Mouse (Mus musculus) cerebellum, postnatal 36 days (tissue): ENCODE data around the gene Gcc1.

Source experiments
- DNase-seq, 2 experiments: peaks; one replicate each; pipeline ENCODE4 v3.0.0; 2021 to 2022; ENCODE audit warnings: mixed read lengths in 2 of 2

Gcc1 gene

GRCm38 (mm10) chr6:28421469-28422000 lies 6.7 kb downstream of the Gcc1 start:
- DNase-seq = peak; percentile 88 to 92

DNA sequence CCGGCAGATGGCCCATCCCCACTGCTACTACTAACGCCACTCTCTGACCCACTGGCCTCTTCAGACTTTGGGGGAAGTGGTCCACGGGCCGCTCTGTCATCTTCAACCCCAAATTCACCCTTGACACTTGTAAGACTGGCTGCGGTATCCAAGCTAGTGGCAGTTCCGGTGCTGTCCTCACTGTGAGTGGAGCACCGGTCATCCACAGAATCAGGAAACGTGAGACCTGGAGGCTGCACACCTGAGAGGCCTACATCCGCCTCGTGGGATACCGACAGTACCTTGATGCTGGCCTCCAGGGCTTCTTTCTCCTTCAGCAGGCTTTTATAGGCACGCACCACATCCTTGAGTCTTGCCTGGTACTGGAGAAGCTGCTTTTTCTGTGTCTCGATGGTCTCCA lies 7.3 kb downstream of the Gcc1 start:
- DNase-seq = peak in 1 of 2 experiments; percentile 15

DNA sequence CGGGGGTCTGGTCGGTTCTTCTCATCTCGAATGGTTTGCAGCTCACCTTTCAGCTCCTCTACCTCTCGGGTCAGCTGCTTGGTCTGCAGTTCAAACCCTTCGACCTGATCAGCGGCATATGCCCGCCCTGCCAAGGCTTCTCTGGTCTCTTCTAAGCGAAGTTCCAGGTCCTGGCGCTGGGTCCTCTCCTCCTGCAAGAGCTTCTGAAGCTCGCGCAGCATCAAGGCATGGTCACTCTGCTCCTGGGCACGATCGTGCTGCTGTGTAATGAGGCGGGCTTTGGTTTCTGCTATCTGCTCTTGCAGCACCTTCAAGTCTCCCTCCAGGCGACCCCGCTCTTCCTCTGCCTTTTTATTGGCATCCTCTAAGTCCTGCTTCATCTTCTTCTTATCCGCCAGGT lies 7.8 kb downstream of the Gcc1 start:
- no peak for DNase-seq

DNA sequence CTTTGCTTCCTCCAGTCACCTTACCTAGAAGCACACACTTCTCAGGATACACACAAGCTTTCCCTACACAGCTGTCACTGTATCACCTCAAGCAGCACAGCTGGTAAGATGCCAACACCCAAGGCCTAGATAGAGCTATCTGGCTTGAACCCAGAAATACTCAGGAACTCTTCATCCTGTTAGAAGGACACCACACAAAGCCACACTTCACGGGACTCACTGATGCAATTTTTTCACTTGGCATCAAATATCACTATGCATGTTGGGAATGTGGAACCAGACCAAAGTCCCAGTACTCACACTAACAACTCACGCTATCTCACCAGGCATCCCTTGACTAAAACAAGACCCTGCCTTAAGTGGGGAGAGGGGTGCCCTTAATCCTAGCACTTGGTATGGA lies 8.5 kb downstream of the Gcc1 start:
- no peak for DNase-seq

DNA sequence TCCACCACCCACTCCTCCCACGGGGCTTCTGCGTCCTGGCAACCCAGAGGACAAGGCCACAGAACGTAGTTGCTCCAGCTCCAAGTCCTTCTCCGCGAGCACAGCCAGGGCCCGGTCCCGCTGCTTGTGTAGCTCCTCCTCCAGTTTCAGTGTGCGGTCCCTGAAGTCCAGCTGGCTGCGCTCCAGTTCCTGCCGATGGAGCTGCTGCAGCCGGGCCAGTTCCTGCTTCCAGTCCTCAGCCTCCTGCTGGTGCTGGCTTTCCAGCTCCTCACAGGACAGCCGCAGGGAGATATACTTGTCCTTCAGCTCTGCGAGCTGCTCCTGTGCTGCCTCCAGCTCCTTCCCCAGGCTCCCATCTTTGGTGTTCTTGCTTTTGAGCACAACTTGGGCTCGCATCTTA lies 9.7 kb downstream of the Gcc1 start:
- DNase-seq = peak; percentile 88 to 90

GRCm38 (mm10) chr6:28416981-28417380 lies 11.2 kb downstream of the Gcc1 start:
- DNase-seq = no peak

GRCm38 (mm10) chr6:28411236-28411635 lies 17.0 kb downstream of the Gcc1 start:
- no peak for DNase-seq

DNA sequence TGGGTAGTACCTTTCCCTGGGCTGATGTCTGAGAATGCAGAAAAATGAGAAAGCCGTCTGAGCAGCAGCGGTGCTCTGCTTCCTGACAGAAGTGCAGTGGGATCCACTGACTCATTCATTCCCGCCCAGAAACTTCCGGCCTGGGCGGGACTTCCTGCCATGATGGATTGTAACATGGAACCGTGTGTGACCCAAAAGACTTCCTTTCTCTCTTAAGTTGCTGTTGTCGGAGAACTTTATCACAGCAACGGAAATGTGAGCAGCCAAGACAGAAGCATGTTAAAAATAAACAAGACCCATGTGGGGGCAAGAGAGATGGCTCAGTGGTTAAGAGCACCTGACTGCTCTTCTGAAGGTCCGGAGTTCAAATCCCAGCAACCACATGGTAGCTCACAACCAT lies 18.1 kb downstream of the Gcc1 start:
- no peak for DNase-seq

DNA sequence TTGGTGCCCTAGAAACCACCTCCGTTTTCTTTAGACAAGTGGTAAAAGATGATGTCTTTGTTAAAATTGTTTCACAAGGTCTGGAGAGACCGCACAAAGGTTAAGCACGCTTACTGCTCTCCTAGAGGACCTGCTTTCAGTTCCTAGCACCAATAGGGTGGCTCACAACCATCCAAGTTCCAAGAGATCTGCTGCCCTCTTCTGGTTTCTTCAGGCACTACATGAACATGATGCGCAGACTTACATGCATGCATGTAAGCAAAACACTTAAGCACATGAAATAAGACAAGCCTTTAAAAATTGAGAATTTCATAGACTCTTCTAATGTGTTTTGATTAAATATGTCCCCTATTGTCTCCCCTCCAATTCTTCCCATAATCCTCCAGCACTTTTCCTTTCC lies 28.4 kb downstream of the Gcc1 start:
- no peak for DNase-seq

DNA sequence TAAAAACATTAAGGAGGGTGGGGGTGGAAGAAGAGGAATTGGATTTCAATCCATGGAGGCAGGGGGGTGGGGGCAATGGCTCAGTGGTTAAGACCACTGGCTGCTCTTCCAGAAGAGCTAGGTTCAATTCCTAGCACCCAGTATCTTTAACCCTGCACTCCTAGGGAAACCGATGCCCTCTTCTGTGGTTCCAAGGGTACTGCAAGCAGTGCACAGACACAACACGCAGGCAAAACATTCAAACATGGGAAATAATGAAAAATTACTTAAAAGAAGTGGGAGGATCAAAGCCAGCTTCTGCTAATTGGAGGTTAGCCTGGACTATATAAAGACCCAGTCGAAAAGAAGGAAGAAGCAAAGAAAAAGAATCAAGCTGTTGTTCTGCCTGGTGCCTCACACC lies 29.5 kb downstream of the Gcc1 start:
- DNase-seq = no peak

DNA sequence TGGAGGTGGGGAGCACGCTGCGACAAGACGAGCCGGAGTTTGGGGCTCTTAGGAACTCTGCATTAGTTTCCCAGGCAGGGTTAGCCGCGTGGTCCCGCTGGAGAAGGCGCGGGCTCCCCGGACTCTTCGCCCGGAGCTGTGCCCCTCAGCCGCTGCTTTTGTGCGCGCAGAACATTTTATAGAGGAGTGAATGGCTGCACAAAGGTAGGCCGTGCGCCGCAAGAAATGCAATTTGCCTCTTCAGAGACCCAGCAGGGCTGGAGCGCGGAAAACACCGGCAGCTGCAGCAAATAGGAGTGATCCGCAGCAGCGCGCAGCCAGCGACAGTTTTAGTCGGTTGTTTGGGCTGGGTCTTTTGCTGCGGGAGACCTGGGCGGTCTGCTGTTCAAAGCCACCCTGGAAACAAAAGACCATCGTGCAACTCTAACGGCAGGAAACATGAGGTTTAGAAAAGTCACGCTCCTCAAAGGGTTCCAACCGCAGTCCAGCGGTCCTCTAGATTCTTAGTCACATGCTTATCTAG lies 30.4 kb downstream of the Gcc1 start, which contains the start of gene Zfp800:
TSS of gene Zfp800 (minus strand) at position 325 of the 523 bp plus-strand sequence.
- DNase-seq = peak in 1 of 2 experiments; percentile 16

GRCm38 (mm10) chr6:28396853-28397457 lies 31.2 kb downstream of the Gcc1 start:
- peak in 1 of 2 experiments; percentile 23 for DNase-seq

- DNase-seq = no peak
Measured at GRCm38 (mm10) chr6:28396051-28396852, 31.9 kb downstream of the Gcc1 start.

DNA sequence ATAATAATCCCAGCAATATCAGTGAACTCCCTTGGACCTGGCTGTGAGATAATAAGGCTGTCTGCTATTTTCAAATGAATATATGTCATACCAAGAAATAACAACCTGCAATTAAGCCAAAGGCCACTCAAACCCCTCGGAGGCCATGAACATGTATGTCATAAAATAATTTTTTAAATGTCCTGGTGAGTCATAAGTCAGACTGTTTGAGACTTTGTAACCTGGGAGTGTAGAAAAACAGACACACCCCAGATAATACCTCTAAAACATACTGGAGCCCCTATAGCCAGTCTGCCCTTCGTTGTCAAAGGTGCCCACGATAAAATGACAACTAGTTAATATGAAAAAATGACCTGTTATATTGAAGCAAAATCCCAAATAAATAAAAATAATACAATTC lies 39.2 kb downstream of the Gcc1 start:
- DNase-seq = no peak

DNA sequence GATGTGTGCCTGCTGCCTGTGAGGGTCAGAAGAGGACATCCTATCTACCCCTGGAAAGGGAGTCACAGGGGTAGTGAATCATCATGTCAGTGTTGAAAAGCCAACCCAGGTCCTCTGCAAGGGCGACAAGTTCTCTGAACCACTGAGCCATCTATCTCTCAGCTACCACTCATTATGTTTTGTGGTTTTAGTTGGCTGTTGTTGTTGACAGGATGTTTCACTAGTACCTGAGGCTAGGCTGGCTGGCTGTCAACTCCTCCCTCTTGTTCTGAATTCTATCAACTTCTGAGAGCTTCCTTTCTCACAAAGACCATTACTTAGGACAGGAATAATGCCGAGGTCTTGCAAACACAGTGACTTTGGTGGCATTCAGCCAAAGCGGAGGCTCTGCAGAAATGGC lies 43.0 kb downstream of the Gcc1 start:
- no peak for DNase-seq

DNA sequence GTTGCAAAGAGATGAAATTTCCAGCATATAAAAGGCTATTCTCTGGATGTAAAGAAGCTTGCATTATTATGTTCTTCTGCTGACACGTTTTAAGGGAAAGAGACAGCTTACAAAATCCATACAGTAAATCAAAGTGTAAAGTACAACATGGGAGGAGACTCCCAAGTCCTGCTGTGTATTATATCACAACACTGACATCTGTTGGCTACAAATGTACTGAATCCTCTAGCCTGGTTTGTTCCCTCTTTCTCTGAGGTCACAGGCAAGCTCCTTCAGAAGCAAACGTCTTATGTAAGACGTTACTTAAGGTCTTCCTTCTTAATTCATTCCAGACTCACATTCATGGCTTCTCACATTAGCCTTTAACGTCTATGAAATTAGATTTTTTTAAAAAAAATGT lies 46.2 kb downstream of the Gcc1 start:
- DNase-seq = no peak

- no peak for DNase-seq
Measured at GRCm38 (mm10) chr6:28369966-28370683, 58.1 kb downstream of the Gcc1 start.

DNA sequence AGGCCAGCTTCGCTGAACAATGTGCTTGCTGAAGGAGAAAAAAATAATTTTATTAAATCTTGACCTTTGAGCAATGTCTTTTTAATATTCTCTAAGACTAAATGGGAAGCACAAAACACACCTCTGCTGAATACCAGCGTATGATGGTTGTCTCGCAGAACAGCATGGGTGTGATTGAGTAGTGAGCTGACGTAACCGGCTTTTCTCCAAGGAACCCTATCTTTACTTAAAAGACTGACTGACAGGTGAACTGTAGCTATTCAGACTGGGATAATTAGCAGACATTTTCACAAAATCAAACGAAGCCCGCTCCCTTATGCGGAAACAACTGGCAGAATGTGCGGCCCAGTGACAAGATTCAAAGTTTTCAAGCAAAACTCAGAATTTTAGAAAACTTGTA lies 60.6 kb downstream of the Gcc1 start:
- DNase-seq = no peak
